Mouse (Mus musculus) spleen, adult 2 months (tissue): Measurements from ENCODE around the gene Zfp672.

Source experiments
- CTCF ChIP-seq: fragments of 200-500 bp; IDR thresholded peaks from 2 replicates; pipeline ENCODE4 v1.5.1; 2011; ENCODE audit warnings: mild to moderate bottlenecking, inconsistent platforms; ENCODE audit not compliant: insufficient read depth, insufficient read length, insufficient replicate concordance; ENCODE audit errors: extremely low read depth
- POLR2A ChIP-seq: fragments of 200-500 bp; IDR thresholded peaks from 2 replicates; pipeline ENCODE4 v1.6.1; 2011; ENCODE audit warnings: low read depth, low read length, inconsistent platforms

DNA sequence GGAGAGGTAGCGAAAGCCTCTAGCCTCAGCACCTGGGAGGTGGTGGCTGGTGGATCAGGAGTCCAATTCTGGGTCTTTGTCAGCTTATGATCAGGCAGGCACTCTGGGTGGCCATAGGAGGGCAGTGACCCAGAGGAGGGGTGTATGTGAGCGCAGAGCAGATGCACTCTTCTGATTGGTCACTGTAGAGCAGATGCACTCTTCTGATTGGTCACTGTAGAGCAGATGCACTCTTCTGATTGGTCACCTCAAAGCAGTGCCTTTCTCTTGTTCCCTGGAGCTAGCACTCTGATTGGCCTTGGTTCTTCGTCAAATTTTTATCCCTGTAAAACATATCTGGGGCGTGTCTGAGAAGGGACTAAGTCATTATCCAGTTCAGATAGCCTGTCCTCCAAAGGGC is 37.3 kb downstream of the Zfp672 start:
- TF ChIP-seq POLR2A (no peak), CTCF (no peak)
